Mouse (Mus musculus) brain, embryonic 14.5 days (tissue): ENCODE results near the gene Tmem135.

ENCODE experiments used
- CTCF ChIP-seq: fragments of 200-500 bp; IDR thresholded peaks from 2 replicates; pipeline ENCODE4 v1.5.1; 2012; ENCODE audit warnings: inconsistent platforms, mild to moderate bottlenecking, moderate library complexity, borderline replicate concordance; ENCODE audit not compliant: insufficient read depth, insufficient read length; ENCODE audit errors: extremely low read depth
- POLR2A ChIP-seq: fragments of 200-500 bp; IDR thresholded peaks from 2 replicates; pipeline ENCODE4 v1.6.1; 2012; ENCODE audit warnings: mild to moderate bottlenecking, inconsistent platforms, borderline replicate concordance; ENCODE audit not compliant: poor library complexity, insufficient read depth, insufficient read length, severe bottlenecking; ENCODE audit errors: extremely low read depth

DNA sequence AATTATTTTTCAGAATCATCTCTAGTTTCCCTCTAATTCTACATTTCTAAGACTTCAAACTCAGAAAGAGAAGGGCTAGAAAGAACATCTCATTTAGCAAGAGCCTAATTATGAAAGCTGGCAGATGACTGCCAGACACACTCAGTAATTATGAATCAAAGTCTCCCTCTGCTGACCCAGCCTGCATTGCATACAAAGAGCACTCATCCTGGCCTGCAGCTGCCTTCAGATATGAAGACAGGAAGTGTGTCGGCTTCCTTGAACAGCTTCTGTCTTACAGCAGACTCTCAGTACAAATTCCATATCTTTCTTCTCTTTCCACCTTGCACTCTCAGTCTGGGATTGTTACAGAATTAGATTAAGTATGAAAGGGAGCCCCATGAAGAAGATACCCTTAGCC lies 33.1 kb downstream of the Tmem135 start:
- TF ChIP-seq CTCF = peak; percentile 31; the same call in 1 of the 2 replicates
- no peak for TF ChIP-seq POLR2A
